Mouse (Mus musculus): ENCODE data around the gene Ring1.

Ring1 gene

DNA sequence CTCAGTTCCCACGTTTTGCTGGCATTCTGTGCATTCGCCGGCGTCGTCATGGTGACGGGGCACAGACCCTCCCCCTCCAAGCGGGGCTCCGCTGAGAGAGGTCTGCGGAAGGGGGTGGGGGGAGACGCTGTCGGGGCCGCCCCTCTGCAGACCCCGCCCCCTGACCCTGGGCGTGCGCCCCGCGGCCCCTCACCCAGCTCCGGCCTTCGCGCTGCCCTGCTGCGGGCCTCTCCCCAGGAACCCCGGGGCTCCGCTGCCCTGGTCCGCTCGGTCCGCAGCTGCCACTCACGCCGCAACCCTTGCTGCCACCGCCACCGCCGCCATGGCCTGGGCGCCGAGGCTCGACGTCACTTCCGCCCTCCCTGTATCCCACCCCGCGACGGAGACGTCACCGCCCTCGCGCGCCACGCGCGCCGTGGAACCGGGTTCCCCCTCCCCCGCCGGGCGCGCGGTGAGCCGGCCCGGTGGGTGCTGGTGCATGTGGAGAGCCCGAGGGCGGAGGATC, at the start of gene Ring1:
Gene Ring1, minus strand, starts transcription at position 364 of the 505 bp plus-strand sequence.
- no peak for DNase-seq (ENCODE audit: low read depth)

DNA sequence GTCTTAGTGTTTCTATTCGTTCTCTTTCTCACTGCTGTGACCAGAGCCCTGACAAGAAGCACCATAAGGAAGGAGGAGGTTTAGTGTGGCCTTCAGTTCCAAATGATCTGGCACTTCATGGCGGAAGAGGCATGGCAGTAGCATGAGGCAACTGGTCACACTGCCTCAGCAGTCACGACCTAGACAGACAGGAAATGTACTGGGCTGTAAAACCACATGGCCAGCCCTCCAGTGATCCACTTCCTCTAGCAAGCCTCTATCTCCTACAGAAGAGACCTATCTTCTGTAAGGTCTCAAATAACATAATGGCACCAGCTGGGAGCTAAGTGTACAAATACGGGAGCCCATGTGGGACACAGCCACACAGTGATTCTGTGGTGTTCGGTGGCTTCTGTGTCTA, 47.6 kb upstream of the Ring1 start:
- no peak for DNase-seq (ENCODE audit: low read depth)

DNA sequence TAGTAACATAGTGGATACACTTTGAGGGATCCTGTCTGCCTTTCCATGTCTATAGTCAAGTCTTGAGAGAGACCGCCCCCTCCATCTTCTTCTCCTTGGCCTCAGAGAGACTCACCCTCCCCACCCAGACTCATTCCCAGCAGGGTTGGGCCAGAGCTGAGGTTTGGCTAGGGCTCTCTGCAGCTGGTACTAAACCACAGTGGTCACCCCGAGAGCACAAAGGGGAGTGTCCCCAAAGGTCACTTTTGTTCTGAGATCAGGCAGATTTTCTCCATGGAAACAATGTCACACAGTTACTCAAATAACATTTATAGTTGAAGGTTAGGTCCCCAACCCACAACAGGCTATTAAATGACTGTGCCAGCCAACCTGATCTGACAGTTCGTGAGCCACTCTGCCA, 44.4 kb upstream of the Ring1 start:
- DNase-seq (ENCODE audit: low read depth), result peak; percentile 40

DNA sequence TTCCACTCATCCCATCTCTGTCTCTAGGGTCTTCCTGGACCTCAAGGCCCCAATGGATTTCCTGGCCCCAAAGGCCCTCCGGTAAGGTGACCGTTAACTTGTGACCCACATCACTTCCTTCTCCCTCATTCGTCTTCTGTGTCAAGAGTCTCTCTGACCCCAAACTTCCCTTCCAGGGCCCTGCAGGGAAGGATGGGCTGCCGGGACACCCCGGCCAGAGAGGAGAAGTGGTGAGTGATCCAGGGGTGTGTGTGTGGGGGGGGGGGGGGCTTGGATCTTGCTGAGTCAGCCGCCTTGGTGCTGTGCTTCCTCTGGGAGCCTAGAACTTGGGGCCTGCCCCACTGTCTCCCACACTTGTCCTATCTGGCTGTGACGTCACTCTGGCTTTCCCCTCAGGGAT, 32.7 kb upstream of the Ring1 start:
- DNase-seq (ENCODE audit: low read depth), result no peak

DNA sequence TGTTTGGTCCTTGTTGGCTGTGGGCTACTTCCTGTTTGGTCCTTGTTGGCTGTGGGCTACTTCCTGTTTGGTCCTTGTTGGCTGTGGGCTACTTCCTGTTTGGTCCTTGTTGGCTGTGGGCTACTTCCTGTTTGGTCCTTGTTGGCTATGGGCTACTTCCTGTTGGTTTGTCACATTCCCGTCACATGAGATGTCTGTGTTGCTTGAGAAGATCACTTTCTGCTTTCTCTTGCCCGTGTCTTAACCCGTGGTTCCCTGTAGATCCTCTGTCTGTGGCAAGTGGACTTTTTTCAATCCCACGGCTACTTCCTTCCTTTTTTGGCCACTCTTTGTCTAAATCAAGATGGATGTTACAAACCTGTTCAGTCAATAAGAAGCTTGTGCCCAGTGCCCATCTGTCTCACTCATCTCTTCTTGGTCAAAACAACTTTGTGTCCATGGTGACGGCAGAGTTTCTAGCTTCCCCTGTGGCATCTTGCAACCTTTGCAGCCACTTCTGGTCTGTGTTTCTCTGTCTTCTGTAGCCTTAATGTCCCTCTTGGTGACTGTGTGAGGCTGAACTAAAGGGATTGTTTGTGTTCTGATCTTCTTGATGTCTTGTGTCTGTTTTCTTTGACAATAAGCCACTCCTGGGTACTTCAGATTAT, 23.0 kb upstream of the Ring1 start:
- no peak for DNase-seq (ENCODE audit: low read depth)

DNA sequence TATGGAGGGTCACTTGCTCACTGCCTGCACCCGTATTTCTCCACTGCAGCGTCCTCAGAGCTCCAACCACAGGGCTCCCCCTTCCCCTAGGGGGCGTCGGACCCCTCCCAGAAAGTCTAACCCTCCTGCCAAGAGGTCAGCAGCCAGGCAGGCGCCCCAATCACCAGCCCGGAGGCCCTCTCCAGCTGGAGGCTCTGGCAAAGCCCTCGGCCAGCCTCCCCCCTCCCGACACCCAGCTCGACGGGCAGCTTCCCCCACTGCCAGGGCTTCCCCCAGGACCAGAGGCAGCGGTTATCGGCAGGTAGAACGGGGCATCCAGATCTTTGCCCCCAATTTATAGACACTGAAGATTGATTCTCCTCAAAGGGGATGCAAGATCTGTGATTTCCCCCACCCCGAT, 21.5 kb upstream of the Ring1 start:
- no peak for DNase-seq (ENCODE audit: low read depth)

DNA sequence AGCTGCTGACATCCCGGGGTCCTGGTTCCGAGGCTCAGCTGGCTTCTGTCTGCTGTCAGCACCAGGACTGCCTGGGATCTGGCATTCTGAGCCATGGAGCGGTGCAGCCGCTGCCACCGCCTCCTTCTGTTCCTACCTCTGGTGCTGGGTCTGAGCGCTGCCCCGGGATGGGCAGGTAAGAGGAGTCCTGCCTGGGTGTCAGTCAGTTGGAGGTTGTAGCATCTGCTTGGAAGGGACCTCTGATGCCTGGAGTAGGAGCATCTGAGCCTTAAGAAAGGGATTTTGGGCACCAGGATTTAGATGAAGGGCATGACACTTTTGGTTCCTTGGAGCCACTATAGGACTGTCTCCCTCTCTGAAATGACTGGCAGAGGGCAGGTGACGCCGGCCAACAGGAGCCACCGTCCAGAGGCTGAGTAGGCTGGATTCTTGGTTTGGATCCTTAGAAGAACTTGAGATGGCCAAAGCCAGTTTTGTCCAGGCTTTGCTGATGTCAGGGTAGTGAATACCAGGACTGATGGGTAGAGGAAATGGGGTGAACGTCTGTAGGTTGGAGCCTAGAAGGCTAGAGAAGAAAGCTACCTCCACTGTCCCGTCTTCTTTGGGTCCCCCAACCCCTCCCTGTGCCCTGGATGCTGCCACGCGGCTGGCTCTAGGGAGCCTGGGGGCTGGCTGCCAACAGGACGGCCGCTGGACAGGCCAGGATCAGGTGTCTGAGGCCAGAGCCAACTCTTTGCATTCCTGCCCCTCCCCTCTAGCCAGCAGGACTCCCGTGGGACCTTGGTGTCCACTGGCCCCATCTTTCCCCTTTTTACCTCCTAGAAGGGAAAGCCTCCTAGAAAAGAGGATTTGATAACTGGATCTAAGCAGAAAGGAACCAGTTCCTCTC, 15.3 kb upstream of the Ring1 start:
- no peak for DNase-seq (ENCODE audit: low read depth)

DNA sequence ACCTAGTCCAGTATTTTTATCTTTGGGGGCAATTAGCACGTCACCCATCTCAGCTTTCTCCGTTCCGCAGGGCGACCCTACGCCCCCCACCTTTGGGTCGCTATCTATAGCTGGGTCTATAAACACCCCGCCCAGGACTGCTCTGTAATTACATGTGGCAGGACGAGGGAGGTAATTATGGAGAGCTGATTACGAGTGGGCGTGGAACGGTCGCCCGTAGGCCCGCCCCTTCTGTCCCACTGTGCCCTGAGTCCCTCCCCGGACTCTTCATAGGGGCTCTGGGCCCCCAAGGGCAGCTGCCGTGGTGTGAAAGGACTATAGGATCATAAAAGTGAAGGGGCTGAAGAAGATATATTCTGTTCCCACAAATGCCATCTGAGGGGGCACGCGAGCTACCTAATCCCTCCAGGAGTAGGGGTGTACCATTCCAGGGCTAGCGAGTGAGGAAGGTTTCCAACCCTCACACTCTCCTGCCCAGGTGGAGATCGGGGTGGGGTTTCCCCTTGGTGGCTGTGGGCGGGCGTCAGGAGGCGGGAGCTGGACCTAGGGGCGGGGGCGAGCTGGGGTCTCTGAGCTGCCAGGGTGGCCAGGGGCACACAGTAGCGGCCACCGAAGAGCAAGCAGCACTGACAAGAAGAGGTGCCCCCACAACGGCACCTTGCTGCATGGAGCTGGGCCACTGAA, 14.5 kb upstream of the Ring1 start, which contains the start of gene Col11a2:
Gene Col11a2, plus strand, starts transcription at position 560 of the 684 bp plus-strand sequence.
- DNase-seq (ENCODE audit: low read depth), result no peak

DNA sequence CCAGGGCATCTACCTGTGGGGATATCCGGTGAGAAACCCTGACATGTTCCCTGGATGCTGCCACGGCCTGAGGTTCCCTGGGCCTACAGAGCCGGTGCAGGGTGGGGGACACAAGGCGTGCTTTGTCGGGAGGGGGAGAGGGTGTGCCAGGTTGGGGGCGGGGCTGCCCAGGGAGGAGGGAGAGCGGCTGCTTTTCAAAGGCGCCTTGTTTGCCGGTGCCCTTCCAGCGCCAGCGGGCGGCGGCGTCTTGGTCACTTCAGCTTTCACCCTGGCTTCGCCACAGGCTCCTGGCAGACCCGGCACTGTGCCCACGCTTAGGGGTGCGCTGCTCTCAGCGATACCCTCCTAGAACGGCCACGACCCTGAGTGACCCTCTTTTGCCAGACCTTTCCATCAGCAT, 14.0 kb upstream of the Ring1 start:
- DNase-seq (ENCODE audit: low read depth), result no peak

DNA sequence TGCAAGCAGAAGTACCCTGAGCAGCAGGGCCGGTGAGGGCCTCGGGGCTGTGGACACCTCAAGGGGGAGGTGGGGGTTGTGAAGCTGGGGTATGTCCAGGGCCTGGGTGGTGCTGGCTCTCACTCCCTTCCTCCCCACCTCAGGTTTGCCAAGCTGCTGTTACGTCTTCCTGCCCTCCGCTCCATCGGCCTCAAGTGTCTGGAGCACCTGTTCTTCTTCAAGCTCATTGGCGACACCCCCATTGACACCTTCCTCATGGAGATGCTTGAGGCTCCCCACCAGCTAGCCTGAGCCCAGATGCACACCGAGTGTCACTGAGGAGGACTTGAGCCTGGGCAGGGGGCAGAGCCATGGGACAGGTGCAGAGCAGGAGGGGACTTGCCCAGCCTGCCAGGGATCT, 12.8 kb upstream of the Ring1 start:
- no peak for DNase-seq (ENCODE audit: low read depth)

DNA sequence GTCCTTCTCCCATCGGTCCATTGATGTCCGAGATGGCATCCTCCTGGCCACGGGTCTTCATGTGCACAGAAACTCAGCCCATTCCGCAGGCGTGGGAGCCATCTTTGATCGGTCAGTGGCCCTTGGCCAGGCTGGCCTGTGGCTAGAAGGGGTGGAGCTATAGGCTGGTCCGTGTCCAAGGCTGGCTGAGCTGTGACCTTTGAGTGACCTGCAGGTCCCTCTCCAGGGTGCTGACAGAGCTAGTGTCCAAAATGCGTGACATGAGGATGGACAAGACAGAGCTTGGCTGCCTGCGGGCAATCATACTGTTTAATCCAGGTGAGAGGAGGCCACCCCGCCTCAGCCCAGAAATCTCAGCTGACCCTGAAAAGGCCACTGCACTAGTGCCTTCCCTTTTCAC, 12.2 kb upstream of the Ring1 start:
- DNase-seq (ENCODE audit: low read depth), result no peak

DNA sequence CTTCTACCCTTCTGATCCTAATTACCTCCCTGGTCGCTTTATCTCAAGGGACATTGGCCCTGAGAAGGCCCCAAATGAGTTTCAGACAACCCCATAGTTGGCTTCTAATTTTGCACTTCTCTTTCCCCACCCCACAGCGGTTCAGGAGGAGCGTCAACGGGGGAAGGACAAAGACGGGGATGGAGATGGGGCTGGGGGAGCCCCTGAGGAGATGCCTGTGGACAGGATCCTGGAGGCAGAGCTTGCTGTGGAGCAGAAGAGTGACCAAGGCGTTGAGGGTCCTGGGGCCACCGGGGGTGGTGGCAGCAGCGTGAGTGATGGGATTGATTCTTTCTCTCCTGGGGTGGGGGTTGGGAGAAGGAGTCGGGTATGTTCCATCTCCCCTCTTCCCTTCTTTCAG, 11.0 kb upstream of the Ring1 start:
- DNase-seq (ENCODE audit: low read depth), result no peak

DNA sequence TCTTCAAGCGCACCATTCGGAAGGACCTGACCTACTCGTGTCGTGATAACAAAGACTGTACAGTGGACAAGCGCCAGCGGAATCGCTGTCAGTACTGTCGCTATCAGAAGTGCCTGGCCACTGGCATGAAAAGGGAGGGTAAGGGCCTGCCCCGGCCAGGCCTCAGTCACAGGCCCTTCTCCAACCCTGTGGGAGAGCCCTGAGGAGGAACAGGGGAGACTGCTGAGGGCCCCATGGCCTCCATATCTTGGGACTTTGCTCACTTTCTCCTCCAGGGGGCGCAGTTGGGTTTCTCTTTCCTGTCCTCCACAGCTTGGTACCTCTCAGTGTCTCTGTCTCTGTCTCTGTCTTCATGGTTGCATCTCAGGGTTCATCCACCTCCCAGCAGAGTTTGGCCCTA, 9.6 kb upstream of the Ring1 start:
- no peak for DNase-seq (ENCODE audit: low read depth)

DNA sequence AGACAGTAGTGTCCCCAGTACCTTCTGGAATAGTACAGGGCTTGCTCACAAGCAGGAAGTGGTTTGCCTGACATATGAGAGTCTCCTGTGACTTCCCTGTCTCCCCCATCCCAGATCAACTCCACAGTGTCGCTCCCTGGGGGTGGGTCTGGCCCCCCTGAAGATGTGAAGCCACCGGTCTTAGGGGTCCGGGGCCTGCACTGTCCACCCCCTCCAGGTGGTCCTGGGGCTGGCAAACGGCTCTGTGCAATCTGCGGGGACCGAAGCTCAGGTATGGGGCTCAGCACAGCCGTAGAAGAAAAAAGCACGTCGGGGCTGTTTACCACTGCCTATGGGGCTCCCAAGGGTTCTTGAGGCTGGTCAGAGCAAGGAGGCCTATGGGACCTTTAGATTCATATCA, 9.0 kb upstream of the Ring1 start:
- DNase-seq (ENCODE audit: low read depth), result no peak

DNA sequence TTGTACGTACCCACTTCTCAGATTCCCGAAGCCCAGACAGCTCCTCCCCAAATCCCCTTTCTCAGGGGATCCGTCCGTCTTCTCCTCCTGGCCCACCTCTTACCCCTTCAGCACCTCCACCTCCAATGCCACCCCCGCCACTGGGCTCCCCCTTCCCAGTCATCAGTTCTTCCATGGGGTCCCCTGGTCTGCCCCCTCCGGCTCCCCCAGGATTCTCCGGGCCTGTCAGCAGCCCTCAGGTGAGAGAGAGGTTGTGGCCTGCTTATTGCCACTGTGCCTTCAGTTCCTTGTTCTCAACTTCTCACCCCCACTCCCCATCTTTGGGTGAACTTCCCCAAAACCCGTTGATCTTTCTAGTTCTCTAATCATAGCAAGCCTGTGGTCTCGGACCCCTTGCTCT, 8.3 kb upstream of the Ring1 start:
- no peak for DNase-seq (ENCODE audit: low read depth)

DNA sequence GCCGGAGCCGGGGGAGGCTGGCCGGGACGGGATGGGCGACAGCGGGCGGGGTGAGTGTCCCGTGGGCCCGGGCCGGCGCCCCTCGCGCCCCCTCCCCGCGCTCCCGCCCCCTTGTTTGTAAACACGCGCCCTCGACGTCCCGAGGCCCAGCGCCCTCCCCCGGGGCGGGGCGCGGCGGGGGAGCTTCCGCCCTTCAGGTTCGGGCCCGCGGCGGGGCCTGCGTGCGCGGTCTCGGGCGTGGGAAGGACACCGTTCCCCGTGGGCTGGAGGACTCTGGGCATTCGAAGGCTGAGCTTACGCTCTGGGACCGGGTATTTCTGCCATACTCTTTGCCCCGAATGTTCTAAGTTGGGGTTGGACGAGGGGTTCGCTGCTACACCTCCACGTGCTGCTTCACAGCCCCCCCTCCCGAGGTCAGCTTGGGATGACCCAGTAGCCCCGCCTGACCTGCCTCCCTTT, 7.7 kb upstream of the Ring1 start:
- no peak for DNase-seq (ENCODE audit: low read depth)

DNA sequence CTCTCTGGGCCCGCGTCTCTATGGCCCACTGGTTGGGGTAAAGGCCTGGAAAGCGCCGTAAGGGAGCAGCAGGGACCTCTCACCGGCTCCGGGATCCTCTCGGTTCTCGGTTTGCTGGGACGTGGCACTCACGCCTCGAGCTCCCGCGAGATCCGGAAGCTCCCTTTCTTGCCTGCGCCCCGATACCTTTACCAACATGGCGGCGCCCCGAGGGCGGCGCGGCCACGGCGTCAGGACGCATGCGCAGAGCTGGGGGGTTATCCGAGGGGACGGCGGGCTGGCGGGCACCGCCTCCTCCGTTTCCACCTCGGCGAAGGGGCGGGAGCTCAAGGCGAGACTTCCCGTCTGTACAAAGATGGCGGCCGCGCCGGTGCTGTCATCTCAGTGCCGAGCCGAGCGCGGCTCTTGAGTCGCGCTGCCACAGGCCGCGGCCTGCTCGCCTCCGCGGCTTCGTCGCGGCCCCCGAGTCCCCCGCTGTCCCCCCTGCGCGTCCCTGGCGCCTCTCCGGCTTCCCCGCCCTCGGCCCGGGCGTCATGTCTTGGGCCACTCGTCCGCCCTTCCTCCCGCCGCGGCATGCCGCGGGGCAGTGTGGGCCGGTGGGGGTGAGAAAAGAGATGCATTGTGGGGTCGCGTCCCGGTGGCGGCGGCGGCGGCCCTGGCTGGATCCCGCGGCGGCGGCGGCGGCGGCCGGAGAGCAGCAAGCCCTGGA, 7.1 kb upstream of the Ring1 start, which contains the start of the genes Slc39a7 and Rxrb:
Gene Slc39a7, minus strand, starts transcription at position 218 of the 709 bp plus-strand sequence.
Gene Rxrb, plus strand, starts transcription at position 348 of the 709 bp plus-strand sequence.
- DNase-seq (ENCODE audit: low read depth), result peak; percentile 96

DNA sequence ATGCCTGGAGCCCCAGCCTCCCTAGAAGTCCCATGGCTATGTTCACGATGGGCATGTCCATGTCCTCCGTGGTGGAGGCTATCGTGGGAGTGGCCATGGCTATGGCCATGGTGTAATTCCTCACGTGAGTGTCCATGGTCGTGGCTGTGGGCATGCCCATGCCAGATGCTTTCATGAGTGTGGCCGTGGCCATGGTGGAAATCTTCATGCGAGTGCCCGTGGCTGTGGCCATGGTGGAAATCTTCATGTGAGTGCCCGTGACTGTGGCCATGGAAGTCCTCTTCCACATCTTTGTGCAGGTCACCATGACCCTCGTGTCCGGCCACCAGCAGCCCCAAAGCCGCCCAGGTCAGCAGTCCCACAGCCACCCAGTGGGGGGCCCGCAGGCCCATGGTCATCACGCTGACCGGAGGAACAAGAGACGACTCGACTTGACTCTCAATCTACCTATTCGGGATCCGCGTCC, 6.4 kb upstream of the Ring1 start:
- DNase-seq (ENCODE audit: low read depth), result no peak

DNA sequence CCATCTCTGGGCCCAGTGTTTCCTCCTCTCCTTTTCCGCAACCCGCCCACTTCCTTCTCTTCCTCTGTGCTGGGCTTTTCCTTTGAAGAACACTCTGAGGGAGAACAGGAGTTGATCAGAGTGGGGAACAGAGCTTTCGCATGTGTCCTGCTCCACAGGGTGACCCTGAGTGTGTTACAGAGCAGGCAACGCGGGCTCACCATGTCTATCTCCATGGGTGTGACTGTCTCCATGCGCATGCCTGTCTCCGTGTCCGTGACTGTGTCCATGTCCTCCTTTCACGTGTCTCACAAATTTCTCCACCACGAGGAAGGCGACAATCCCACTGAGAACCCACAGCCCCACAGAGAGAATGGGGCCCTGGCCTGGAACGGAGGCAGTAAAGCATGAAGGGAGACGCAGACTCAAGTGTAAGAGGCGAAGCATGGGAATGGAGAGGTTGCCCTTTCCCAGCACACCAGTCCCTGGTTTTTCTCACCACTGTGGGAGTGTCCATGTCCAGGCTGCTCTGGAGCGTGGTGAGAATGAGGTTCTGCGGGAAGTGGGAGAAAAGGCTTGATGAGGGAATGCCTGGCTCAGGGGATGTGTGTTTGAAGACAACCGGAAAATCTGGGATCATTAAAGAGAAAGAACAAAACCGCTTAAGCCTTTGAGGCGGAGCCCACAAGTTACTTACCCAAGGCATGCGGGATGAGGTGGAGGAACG, 5.6 kb upstream of the Ring1 start:
- DNase-seq (ENCODE audit: low read depth), result no peak

DNA sequence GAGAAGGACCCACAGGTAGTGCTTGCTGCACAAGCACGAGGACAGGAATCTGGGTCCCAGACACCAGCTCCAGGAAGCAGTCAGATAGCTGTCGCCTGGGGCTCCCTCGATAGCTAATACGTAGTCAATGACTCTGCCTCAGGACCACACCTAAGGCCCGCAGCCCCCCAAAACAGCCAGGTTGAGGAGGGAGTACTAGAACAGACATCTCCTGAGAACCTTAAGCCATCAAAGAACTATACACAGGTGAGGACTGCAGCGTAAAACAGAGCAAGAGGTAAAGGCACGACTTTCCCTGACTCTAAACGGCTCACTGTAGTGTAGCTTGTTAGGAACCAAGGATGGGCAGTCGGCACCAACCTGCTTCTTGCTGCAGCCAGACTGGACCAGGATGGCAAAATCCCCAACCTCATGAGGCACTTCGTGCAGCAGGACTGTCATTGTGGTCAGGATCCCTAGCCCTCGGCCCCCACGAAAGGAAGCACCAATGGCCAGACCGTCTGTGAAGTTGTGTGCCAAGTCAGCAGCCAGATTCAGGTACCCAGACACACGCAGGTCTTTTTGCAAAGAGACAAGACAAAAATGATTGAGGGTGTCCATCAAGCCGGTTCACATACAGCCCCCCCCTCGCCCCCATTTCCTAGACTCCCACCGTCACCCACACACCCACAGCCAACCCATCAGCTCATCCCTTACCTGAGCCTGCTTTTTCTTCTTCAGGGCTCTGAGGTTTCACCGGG, 4.8 kb upstream of the Ring1 start:
- no peak for DNase-seq (ENCODE audit: low read depth)
